Mouse (Mus musculus) testis, adult 2 months (tissue): ENCODE results near the gene Cyp2d11. TPM values are rescaled to one million over a fixed set of nuclear protein-coding genes. Genes with fewer than 3 reads are reported as not detected.

ENCODE experiments used
- H3K27ac ChIP-seq: fragments of 200-500 bp; 2 replicates; pipeline ENCODE4 v1.5.1; 2012; ENCODE audit warnings: low read depth, low read length; ENCODE audit not compliant: control insufficient read depth, insufficient read depth
- H3K27me3 ChIP-seq: fragments of 200-500 bp; 2 replicates; pipeline ENCODE4 v1.6.1; 2012; ENCODE audit warnings: mild to moderate bottlenecking, low read length, moderate library complexity; ENCODE audit not compliant: control insufficient read depth, insufficient read depth
- H3K36me3 ChIP-seq: fragments of 200-500 bp; 2 replicates; pipeline ENCODE4 v1.6.1; 2012; ENCODE audit warnings: mild to moderate bottlenecking, low read length; ENCODE audit not compliant: control insufficient read depth, insufficient read depth
- H3K4me1 ChIP-seq: fragments of 200-500 bp; 2 replicates; pipeline ENCODE4 v1.6.1; 2012; ENCODE audit warnings: low read length; ENCODE audit not compliant: control insufficient read depth, insufficient read depth
- H3K4me3 ChIP-seq: fragments of 200-500 bp; 2 replicates; pipeline ENCODE4 v1.5.1; 2012; ENCODE audit warnings: low read depth, mild to moderate bottlenecking, low read length, moderate library complexity, mixed read lengths; ENCODE audit not compliant: control insufficient read depth
- CTCF ChIP-seq: fragments of 200-500 bp; IDR thresholded peaks from 2 replicates; pipeline ENCODE4 v1.5.1; 2012; ENCODE audit warnings: low read depth, mild to moderate bottlenecking, inconsistent platforms, low read length, moderate library complexity; ENCODE audit not compliant: control insufficient read depth, insufficient read depth, insufficient replicate concordance
- POLR2A ChIP-seq: fragments of 200-500 bp; IDR thresholded peaks from 2 replicates; pipeline ENCODE4 v1.6.1; 2012; ENCODE audit warnings: low read depth, mild to moderate bottlenecking, inconsistent platforms, low read length, moderate library complexity; ENCODE audit not compliant: control insufficient read depth
- polyA plus RNA-seq: library from polyadenylated mRNA; depleted of rRNA; stranded (reverse); fragments of >200 nt; gene quantifications from 2 replicates; pipeline ENCODE4 v1.2.3, GENCODE M21; 2012

The Cyp2d11 gene
- polyA plus RNA-seq, 1 experiment: not detected

- peaks cover 13% of the 10 kb centered on the region for H3K4me1 ChIP-seq
- H3K27ac ChIP-seq: peak within 1 kb of the TSS; percentile 73
- TF ChIP-seq CTCF (no peak), POLR2A (peak; percentile 11; the same call in 1 of the 2 replicates)
- H3K4me3 ChIP-seq: peak within 1 kb of the TSS; percentile 67
- H3K36me3 ChIP-seq: no peaks in the 10 kb centered on the region
- H3K27me3 ChIP-seq: no peaks in the 10 kb centered on the region
Observed at GRCm38 (mm10) chr15:82379871-82380713, 13.7 kb downstream of the Cyp2d11 start, which contains the start of gene Cyp2d22. Gene Cyp2d22, minus strand, starts transcription at chr15:82380260.

GRCm38 (mm10) chr15:82379511-82379870 is 14.3 kb downstream of the Cyp2d11 start:
- Histone ChIP-seq H3K27ac (peak overlapping the region; percentile 73), H3K4me1 (peaks cover 13% of the 10 kb centered on the region)

GRCm38 (mm10) chr15:82378261-82379180 is 15.3 kb downstream of the Cyp2d11 start:
- Histone ChIP-seq H3K36me3 (no peaks in the 10 kb centered on the region), H3K27me3 (no peaks in the 10 kb centered on the region), H3K4me1 (peaks cover 13% of the 10 kb centered on the region), H3K4me3 (no peak overlapping the region), H3K27ac (peak overlapping the region; percentile 73)
- no peak for TF ChIP-seq CTCF
- TF ChIP-seq POLR2A: no peak

More at GRCm38 (mm10) chr15:82379511-82379870, 14.3 kb downstream of the Cyp2d11 start:
- Histone ChIP-seq H3K4me3 (peak overlapping the region; percentile 67), H3K27me3 (no peaks in the 10 kb centered on the region), H3K36me3 (no peaks in the 10 kb centered on the region)
- TF ChIP-seq POLR2A (no peak), CTCF (no peak)

- no peak overlapping the region for H3K27ac ChIP-seq
- no peaks in the 10 kb centered on the region for H3K36me3 ChIP-seq
- no peaks in the 10 kb centered on the region for H3K27me3 ChIP-seq
- no peak overlapping the region for H3K4me3 ChIP-seq
- peaks cover 13% of the 10 kb centered on the region for H3K4me1 ChIP-seq
- no peak for TF ChIP-seq POLR2A
- TF ChIP-seq CTCF: no peak
Observed at GRCm38 (mm10) chr15:82377701-82378100, 16.1 kb downstream of the Cyp2d11 start.

GRCm38 (mm10) chr15:82376393-82377138 is 17.3 kb downstream of the Cyp2d11 start:
- peaks cover 11% of the 10 kb centered on the region for H3K4me1 ChIP-seq

DNA sequence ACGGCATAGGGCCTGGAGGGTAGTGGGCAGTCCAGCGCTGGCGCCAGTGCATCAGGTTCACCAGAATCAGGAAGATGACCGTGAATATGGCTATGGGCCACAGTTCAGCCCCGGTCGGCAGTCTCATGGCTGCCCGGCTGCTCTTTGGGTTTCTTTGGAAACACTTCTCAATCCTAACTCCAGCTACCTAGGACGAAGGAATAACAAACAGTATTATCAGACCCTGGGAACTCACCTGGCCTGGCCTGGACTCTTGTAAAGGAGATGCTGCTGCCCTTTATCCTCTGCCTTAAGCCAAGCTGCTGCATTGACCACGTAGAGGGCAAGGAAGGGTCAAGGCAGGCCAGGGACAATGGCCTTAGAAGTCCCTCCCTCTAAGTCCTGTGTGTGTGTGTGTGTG is 18.0 kb downstream of the Cyp2d11 start:
- Histone ChIP-seq H3K36me3 (no peaks in the 10 kb centered on the region), H3K27ac (no peak overlapping the region), H3K4me3 (no peak overlapping the region), H3K27me3 (no peaks in the 10 kb centered on the region), H3K4me1 (peaks cover 10% of the 10 kb centered on the region)
- no peak for TF ChIP-seq CTCF
- TF ChIP-seq POLR2A: no peak

More at GRCm38 (mm10) chr15:82376393-82377138, 17.3 kb downstream of the Cyp2d11 start:
- TF ChIP-seq CTCF: no peak
- TF ChIP-seq POLR2A: no peak
- Histone ChIP-seq H3K27me3 (no peaks in the 10 kb centered on the region), H3K27ac (no peak overlapping the region), H3K4me3 (no peak overlapping the region), H3K36me3 (no peaks in the 10 kb centered on the region)
